Mouse (Mus musculus) brain, embryonic 14.5 days (tissue): Measurements from ENCODE around the gene Psapl1.

Experiments used
- CTCF ChIP-seq: fragments of 200-500 bp; IDR thresholded peaks from 2 replicates; pipeline ENCODE4 v1.5.1; 2012; ENCODE audit warnings: inconsistent platforms, mild to moderate bottlenecking, moderate library complexity, borderline replicate concordance; ENCODE audit not compliant: insufficient read depth, insufficient read length; ENCODE audit errors: extremely low read depth
- POLR2A ChIP-seq: fragments of 200-500 bp; IDR thresholded peaks from 2 replicates; pipeline ENCODE4 v1.6.1; 2012; ENCODE audit warnings: mild to moderate bottlenecking, inconsistent platforms, borderline replicate concordance; ENCODE audit not compliant: poor library complexity, insufficient read depth, insufficient read length, severe bottlenecking; ENCODE audit errors: extremely low read depth

GRCm38 (mm10) chr5:36182326-36182725 is 21.5 kb upstream of the Psapl1 start:
- TF ChIP-seq POLR2A (no peak), CTCF (no peak)
